Mouse (Mus musculus) macrophage (primary cell): ENCODE measurements around the gene Gm9837. TPM values are rescaled to one million over a fixed set of nuclear protein-coding genes. Genes with fewer than 3 reads are reported as not detected.

ENCODE experiments used
- H3K27ac ChIP-seq: fragments of 350-480 bp; formaldehyde crosslinking; 2 replicates; pipeline ENCODE4 v1.9.0; 2021
- H3K36me3 ChIP-seq: fragments of 350-480 bp; formaldehyde crosslinking; 2 replicates; pipeline ENCODE4 v1.9.0; 2021; ENCODE audit errors: inconsistent target
- H3K4me3 ChIP-seq: fragments of 350-480 bp; formaldehyde crosslinking; 2 replicates; pipeline ENCODE4 v1.9.0; 2021; ENCODE audit errors: inconsistent target
- H3K79me2 ChIP-seq: fragments of 350-480 bp; formaldehyde crosslinking; 2 replicates; pipeline ENCODE4 v1.9.0; 2021; ENCODE audit errors: inconsistent target
- WGBS: methylation state at CpG from one replicate; pipeline ENCODE4 v1.1.7; 2026; ENCODE audit warnings: inconsistent platforms; ENCODE audit not compliant: missing documents; 5-methylcytosine and 5-hydroxymethylcytosine counted together
- polyA plus RNA-seq: library from polyadenylated mRNA; stranded (reverse); fragments of 250-400 nt; gene quantifications from 3 replicates; pipeline ENCODE4 v1.2.4, GENCODE M21; 2018; ENCODE audit warnings: inconsistent platforms

The Gm9837 gene
- polyA plus RNA-seq, 1 experiment from 2014 or later, result not detected

DNA sequence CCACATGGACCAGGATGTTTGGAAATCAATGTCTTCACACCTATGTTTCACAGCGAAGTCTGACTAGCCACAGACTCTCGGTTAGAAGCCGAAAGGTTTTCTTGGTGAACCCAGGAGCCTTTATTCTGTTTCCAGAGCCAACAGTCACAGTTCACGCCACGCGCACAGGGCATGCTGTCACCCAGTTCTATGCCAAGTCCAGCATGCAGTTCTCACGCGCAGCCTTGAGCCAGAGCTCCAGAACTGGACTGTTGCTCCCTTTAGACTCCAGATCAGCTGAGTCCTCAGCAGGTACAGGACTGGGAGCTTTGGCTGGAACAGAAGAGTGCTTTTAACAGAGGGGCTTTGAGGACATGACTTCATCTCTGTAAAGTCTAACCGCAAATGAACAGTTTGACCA is 17.9 kb downstream of the Gm9837 start:
- H3K27ac ChIP-seq, result no peak overlapping the region

DNA sequence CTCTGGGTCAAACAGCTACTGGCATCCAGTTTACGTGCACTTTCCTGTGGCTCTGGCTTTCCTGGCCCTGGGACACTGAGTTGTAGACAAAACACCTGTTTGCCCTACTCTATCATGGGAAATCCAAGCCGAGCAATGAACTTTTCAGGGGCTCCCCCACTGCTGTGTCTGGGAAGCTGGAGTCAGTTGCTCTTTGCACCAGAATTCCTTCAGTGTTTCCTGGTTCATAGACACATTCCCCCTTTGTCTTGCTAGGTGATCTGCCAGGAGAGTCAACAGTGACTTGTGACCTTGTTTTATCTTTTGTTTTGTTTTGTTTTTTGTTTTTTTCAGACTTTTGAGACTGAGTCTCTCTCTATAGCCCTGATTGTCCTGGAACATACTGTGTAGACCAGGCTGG is 18.9 kb downstream of the Gm9837 start:
- 82% methylated on average over 2 of the region's 2 CpGs for WGBS
- no peak overlapping the region for H3K4me3 ChIP-seq
- H3K79me2 ChIP-seq, result no peaks in the 10 kb centered on the region
- no peak overlapping the region for H3K27ac ChIP-seq
- H3K36me3 ChIP-seq, result no peaks in the 10 kb centered on the region

More for the DNA sequence above, 17.9 kb downstream of the Gm9837 start:
- 98% methylated on average over 9 of the region's 9 CpGs for WGBS
- no peaks in the 10 kb centered on the region for H3K36me3 ChIP-seq
- no peak overlapping the region for H3K4me3 ChIP-seq
- no peaks in the 10 kb centered on the region for H3K79me2 ChIP-seq

DNA sequence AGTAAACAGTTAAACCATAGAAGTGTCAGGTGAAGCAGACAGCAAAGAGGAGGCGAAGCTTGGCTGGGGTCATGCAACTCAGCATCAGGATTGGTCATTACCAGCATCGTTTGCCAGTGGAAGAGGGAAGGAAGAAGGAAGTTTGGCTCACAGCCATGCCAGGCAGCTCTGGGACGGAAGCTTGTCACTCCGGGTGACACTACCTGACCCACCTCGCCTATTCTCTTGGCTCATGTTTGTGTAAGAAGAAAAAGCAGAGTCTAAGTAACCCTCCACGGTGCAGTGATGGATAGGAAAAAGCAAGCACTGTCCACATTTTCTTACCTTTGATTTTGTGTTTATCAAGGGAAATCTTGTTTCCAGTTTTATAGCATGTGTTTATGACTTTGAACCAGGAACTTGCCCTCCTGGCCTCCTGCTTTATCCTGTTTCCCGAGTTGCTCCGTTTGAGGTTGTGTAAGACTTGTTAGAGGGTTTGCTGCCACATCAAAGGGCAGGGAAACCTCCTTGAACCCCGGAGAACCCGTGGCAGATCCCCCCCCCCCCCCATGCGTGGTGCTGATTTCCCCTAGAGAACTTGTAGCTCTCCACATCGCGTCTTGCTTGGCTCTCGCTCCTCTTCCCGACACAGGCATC is 20.1 kb downstream of the Gm9837 start:
- H3K36me3 ChIP-seq, result no peaks in the 10 kb centered on the region
- H3K79me2 ChIP-seq, result no peaks in the 10 kb centered on the region
- H3K4me3 ChIP-seq, result no peak overlapping the region
- no peak overlapping the region for H3K27ac ChIP-seq
- 8% methylated on average over 14 of the region's 15 CpGs for WGBS

DNA sequence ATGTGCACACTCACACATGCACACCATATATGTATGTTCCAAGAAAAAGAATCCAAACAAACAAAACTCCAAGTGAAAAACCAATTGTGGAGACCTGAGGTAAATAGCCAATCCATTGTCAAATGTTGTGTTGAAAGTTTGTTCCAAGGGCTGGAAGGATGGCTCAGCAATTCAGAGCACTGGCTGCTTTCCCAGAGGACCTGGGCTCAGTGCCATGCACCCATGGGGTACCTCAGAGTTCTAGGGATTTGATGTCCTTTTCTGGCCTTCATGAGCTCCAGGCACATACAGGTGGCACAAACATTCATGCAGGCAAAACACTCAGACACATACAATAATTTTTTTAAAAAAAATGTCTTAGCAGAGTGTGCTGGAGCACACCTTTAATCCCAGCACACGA is 21.8 kb downstream of the Gm9837 start:
- Histone ChIP-seq H3K4me3 (no peak overlapping the region), H3K79me2 (no peaks in the 10 kb centered on the region), H3K36me3 (no peaks in the 10 kb centered on the region), H3K27ac (no peak overlapping the region)
- 100% methylated on average over 1 of the region's 1 CpGs for WGBS

DNA sequence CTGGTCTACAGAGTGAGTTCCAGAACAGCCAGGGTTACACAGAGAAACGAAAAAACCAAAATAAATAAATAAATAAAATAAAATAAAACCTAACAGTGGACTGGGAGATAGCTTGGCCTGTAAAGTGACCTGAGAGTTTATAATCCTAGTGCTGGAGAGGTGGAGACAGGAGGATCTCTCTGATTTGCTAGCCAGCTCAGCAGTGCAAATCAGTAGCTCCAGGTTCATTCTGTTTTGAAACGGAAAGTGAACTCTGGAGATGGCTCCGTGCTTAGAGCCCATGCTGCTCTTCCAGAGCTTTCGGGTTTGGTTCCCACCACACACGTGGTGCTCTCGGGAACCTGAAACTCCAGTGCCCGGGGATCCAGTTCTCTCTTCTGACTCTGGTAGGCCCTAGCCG is 22.3 kb downstream of the Gm9837 start:
- H3K27ac ChIP-seq, result no peak overlapping the region

DNA sequence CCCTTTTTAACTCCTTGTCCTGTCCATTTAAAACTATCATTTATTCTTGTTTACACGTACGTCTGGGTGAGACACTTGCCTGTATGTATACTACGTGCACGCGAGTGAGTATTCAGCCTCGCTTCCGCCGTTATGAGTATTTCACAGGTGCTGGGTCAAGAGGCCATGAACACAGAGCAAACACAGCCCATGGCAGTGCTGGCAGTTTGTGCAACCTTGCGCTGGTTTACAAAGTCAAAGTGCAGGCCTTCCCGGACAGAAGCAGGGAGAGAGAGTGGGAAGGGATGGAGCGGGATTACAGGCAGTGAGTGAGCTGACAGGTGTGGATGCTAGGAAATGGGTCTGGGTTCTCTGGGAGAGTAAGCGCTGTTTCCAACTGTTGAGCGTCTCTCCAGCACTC is 24.1 kb downstream of the Gm9837 start:
- H3K4me3 ChIP-seq, result no peak overlapping the region
- 98% methylated on average over 13 of the region's 13 CpGs for WGBS
- H3K79me2 ChIP-seq, result no peaks in the 10 kb centered on the region
- H3K27ac ChIP-seq, result no peak overlapping the region
- H3K36me3 ChIP-seq, result no peaks in the 10 kb centered on the region

More for the DNA sequence above, 22.3 kb downstream of the Gm9837 start:
- no peak overlapping the region for H3K4me3 ChIP-seq
- WGBS, result 85% methylated on average over 8 of the region's 8 CpGs
- no peaks in the 10 kb centered on the region for H3K79me2 ChIP-seq
- no peaks in the 10 kb centered on the region for H3K36me3 ChIP-seq

DNA sequence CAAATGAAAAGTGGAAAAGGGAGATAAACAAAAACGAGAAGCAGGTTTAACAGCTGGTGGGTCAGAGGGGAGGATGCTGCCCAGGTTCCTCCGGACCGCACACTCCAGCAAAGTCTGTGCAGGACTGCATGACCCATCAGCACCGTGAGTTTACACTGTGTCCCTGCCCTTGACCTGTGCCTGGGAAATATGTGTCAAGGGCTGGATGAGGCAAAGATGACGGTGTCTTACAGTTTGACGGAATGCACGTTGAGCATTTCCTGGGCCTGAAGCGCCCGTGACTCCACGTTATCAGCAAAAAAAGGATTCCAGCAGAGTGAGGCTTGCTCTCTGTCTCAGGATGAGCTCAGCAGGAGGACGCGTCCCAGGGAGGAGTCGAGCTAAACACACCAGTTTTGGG is 24.7 kb downstream of the Gm9837 start:
- Histone ChIP-seq H3K36me3 (no peaks in the 10 kb centered on the region), H3K4me3 (no peak overlapping the region), H3K27ac (no peak overlapping the region), H3K79me2 (no peaks in the 10 kb centered on the region)
- 91% methylated on average over 13 of the region's 13 CpGs for WGBS

DNA sequence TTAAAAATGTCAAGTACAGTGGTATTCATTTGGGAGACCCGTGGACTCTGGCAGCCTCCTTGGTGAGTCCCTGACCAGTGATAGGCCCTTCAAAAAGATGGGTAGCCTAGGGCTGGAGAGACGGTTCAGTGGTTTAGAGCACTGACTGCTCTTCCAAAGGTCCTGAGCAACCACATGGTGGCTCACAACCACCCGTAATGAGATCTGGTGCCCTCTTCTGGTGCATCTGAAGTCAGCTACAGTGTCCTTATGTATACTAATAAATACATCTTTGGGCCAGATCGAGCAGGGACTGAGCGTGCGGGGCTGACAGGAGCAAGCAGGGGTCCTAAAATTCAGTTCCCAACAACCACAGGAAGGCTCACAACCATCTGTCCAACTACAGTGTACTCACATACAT is 26.4 kb downstream of the Gm9837 start:
- Histone ChIP-seq H3K27ac (no peak overlapping the region), H3K36me3 (no peaks in the 10 kb centered on the region), H3K4me3 (no peak overlapping the region), H3K79me2 (no peaks in the 10 kb centered on the region)
- WGBS, result 13% methylated on average over 6 of the region's 6 CpGs

DNA sequence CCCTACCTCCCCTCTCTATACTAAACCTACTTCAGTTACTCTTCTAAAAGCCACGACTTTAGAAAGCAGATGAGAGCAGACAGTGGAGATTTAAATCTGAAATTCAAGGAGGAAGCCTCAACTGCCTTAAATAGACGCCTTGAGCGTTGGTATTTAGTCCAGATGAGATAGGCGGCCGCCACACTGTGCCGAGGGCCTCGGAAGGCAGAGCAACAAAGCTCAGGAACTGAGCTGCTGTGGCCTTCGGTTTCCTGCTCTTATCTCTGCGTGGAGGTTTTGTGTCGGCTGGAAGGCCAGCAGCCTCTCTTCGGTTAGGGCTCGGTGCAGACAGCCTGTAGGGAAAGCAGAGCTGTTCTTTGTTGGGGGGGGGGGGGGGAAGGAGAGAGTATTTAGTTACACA is 28.4 kb downstream of the Gm9837 start:
- no peak overlapping the region for H3K27ac ChIP-seq
- 24% methylated on average over 12 of the region's 12 CpGs for WGBS
- no peaks in the 10 kb centered on the region for H3K36me3 ChIP-seq
- no peaks in the 10 kb centered on the region for H3K79me2 ChIP-seq
- H3K4me3 ChIP-seq, result no peak overlapping the region

DNA sequence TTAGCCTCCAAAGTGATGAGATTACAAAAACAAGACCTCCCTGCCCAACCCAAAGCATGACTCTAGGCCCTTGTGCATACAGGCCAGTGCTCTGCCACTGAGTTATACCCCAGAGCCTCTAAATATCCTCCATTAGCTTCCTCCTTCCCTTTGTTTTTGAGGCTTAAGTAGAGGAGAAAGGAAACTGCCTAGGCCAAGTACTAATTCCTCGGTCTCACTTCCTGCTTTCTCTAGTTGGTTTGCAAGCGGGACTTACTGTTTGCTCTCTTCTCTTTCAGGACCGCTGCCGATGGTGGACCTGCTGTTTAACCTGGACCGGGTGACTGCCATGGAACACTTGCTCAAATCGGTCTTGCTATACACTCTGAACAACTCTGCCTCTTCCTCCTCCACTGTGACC is 33.9 kb downstream of the Gm9837 start:
- Histone ChIP-seq H3K79me2 (no peaks in the 10 kb centered on the region), H3K27ac (0 out of 2 replicates have a peak overlapping the region, but pooled peaks have one; percentile 5), H3K4me3 (no peak overlapping the region), H3K36me3 (no peaks in the 10 kb centered on the region)
- WGBS, result 53% methylated on average over 6 of the region's 6 CpGs

DNA sequence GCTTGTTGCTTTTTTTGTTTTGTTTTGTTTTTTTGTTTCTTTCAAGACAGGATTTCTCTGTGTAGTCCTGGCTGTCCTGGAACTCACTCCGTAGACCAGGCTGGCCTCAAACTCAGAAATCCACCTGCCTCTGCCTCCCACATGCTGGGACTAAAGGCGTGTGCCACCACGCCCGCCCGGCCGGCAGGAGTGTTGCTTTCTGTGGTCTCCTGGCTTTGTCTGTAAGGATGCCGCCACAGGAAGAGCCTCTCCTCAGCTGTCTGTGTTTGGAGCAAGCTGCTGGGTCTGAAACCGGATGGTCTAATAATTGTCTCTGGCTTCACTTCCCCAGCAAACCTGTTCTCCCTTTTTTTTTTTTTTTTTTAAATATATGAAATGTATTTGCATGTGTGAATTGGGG is 34.8 kb downstream of the Gm9837 start:
- Histone ChIP-seq H3K36me3 (no peaks in the 10 kb centered on the region), H3K79me2 (no peaks in the 10 kb centered on the region), H3K4me3 (no peak overlapping the region), H3K27ac (no peak overlapping the region)
- 68% methylated on average over 8 of the region's 8 CpGs for WGBS

DNA sequence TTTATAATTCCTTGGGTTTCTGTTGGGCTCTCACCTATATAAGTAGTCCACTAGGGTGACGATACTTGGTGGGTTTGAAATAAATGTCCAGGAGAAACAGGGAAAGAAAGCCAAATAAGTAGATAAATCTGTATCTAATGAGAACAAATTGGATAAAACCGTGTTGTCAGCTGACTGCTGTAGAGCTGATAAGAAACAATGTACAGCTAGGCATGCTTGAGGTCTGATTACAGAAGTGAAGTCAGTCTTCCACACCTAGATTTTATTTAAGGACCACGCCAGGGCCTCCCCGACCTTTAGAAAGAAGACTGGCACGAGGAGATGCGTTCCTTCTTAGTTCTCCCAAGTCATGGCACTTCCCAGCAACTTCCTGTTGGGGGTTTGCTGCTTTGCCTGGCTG is 37.2 kb downstream of the Gm9837 start:
- WGBS, result 45% methylated on average over 6 of the region's 6 CpGs
- Histone ChIP-seq H3K79me2 (peaks cover 13% of the 10 kb centered on the region), H3K27ac (no peak overlapping the region), H3K36me3 (peaks cover 9% of the 10 kb centered on the region), H3K4me3 (no peak overlapping the region)

DNA sequence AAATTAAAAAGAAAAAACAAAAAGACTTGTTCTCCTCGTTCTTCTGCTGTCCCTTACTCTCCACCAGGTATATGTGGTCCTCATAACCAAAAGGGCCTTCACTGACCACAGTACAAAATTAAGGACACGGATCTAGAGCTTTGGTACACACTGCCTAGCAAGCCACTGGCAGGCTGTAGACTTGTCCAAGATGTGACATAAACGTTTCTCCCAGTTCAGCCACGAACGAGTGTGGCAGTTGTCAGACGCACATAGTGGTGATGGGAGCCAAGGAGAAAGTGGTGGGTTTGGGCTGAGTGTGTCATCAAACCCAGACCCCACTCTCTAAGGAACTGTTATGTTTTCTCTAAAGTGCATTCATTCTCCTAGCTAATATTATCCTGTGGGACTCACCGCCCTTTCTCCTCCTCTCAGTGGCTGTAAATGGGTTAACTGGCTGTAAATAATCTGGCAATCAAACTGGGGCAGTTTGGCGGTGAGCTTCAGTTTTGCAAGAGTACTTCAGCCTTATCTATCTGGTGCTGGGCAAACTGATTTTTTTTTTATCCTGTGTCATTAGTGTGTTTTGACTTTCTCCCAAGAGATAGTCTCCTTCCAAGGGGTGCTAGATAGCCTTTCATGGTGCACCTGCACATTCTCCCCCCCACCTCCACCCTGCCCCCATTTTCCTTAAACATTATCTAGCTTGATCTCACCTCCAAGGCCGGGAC is 38.8 kb downstream of the Gm9837 start:
- peaks cover 13% of the 10 kb centered on the region for H3K36me3 ChIP-seq
- peak overlapping the region; percentile 71 for H3K4me3 ChIP-seq
- peaks cover 13% of the 10 kb centered on the region for H3K79me2 ChIP-seq
- 22% methylated on average over 9 of the region's 9 CpGs for WGBS
- H3K27ac ChIP-seq, result peak overlapping the region; percentile 67

DNA sequence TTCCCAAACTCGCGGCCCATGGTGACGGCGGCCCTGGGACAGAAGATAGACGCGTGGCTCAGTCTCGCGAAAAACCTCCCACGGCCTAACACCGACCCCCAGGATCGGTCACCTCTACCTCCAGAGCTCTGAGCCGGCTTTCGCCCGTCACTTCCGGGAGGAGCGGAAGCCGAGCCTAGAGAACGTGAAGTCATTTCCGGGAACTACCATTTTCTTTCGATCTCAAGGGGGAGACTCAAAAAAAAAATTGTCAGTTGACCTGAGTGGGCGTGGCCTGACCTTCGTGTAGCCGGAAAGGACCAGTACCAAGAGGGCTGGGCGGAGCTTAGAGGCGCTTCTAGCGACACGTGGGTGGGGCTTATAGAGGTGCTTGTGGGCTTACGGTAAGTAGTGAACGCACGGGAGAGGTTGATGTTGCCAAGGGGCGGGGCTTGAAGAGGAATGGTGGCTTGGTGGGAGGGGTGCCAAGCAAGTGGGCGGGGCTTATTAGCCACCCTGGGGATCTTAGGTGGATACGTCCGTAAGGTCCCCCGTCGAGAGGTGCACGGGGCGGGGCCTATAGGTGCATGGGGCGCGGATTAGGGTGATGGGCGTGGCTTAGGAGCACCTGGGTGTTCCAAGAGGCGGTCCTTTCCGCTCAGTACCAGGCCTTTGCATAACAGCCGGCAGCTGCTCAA is 39.5 kb downstream of the Gm9837 start, which contains the start of the genes Uqcrq and Gdf9:
TSS of gene Uqcrq (minus strand) at position 162 of the 677 bp plus-strand sequence.
TSS of gene Gdf9 (plus strand) at position 354 of the 677 bp plus-strand sequence.
- peaks cover 13% of the 10 kb centered on the region for H3K36me3 ChIP-seq

DNA sequence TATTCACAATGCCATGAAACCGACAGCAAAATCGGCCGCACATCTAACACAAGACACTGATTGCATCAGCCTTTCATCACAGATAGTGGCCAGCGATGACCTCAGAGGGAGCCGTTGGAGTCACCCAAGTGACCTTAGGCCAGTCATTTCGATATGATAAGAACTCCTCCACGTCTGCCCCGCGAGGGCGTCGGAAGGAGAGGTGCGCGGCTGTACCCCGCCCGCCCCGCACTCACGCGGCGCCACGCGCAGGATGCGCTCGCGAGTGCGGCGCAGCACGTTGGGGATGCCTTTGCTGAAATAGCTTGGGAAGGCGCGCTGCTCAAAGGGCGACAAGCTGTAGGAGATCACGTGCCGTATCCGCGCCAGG is 40.0 kb downstream of the Gm9837 start:
- peak overlapping the region; percentile 71 for H3K4me3 ChIP-seq
- H3K27ac ChIP-seq, result peak overlapping the region; percentile 67
- H3K79me2 ChIP-seq, result peaks cover 13% of the 10 kb centered on the region
- 1% methylated on average over 31 of the region's 34 CpGs for WGBS
- H3K36me3 ChIP-seq, result peaks cover 13% of the 10 kb centered on the region

More for the DNA sequence above, 39.5 kb downstream of the Gm9837 start, which contains the start of the genes Uqcrq and Gdf9:
- peak within 1 kb of the TSS; percentile 67 for H3K27ac ChIP-seq
- peaks cover 13% of the 10 kb centered on the region for H3K79me2 ChIP-seq
- under 1% methylated on average over 43 of the region's 44 CpGs for WGBS
- H3K4me3 ChIP-seq, result peak within 1 kb of the TSS; percentile 71
